Mouse (Mus musculus) thymus, adult 2 months (tissue): ENCODE measurements around the gene Psat1. TPM values are rescaled to one million over a fixed set of nuclear protein-coding genes. Genes with fewer than 3 reads are reported as not detected.

Experiments
- DNase-seq: peaks from one replicate; pipeline ENCODE4 v3.0.0; 2021
- H3K27ac ChIP-seq: fragments of 200-500 bp; 2 replicates; pipeline ENCODE4 v1.5.1; 2012; ENCODE audit warnings: low read length, control low read depth; ENCODE audit not compliant: control insufficient read depth, insufficient read depth
- H3K27me3 ChIP-seq: fragments of 200-500 bp; 2 replicates; pipeline ENCODE4 v1.6.1; 2012; ENCODE audit warnings: mild to moderate bottlenecking, low read length, moderate library complexity, mixed read lengths; ENCODE audit not compliant: control insufficient read depth, insufficient read depth
- H3K36me3 ChIP-seq: fragments of 200-500 bp; 2 replicates; pipeline ENCODE4 v1.6.1; 2012; ENCODE audit warnings: mild to moderate bottlenecking, low read length, moderate library complexity; ENCODE audit not compliant: control insufficient read depth, insufficient read depth
- H3K4me1 ChIP-seq: fragments of 200-500 bp; replicated peaks from 2 replicates; pipeline ENCODE4 v1.6.1; 2012; ENCODE audit warnings: low read length; ENCODE audit not compliant: control insufficient read depth, insufficient read depth
- H3K4me3 ChIP-seq: fragments of 200-500 bp; 2 replicates; pipeline ENCODE4 v1.5.1; 2012; ENCODE audit warnings: mild to moderate bottlenecking, low read length, control low read depth, moderate library complexity; ENCODE audit not compliant: control insufficient read depth, insufficient read depth
- CTCF ChIP-seq: fragments of 200-500 bp; IDR thresholded peaks from 2 replicates; pipeline ENCODE4 v1.5.1; 2012; ENCODE audit warnings: mild to moderate bottlenecking, control low read depth, low read length, moderate library complexity, borderline replicate concordance; ENCODE audit not compliant: control insufficient read depth, poor library complexity, insufficient read depth; ENCODE audit errors: extremely low read depth
- POLR2A ChIP-seq: fragments of 200-500 bp; IDR thresholded peaks from 2 replicates; pipeline ENCODE4 v1.6.1; 2012; ENCODE audit warnings: mild to moderate bottlenecking, low read length, control low read depth, moderate library complexity; ENCODE audit not compliant: control insufficient read depth, poor library complexity, insufficient read depth; ENCODE audit errors: extremely low read depth
- WGBS: fragments of 180-500 bp; shearing (Covaris S2); methylation state at CpG from one replicate; pipeline ENCODE4 v1.1.7; 2018; 5-methylcytosine and 5-hydroxymethylcytosine counted together
- polyA plus RNA-seq: library from polyadenylated mRNA; depleted of rRNA; stranded (reverse); fragments of >200 nt; gene quantifications from 2 replicates; pipeline ENCODE4 v1.2.3, GENCODE M21; 2012

The Psat1 gene
- polyA plus RNA-seq, 1 experiment, result 33.2 TPM

GRCm38 (mm10) chr19:15892146-15892545 is 55.0 kb downstream of the Psat1 start:
- H3K4me1 ChIP-seq, result no peaks in the 10 kb centered on the region
- DNase-seq, result no peak
- 98% methylated on average over 4 of the region's 4 CpGs for WGBS
- no peaks in the 10 kb centered on the region for H3K36me3 ChIP-seq
- H3K27ac ChIP-seq, result no peak overlapping the region
- H3K4me3 ChIP-seq, result no peak overlapping the region
- no peaks in the 10 kb centered on the region for H3K27me3 ChIP-seq
- TF ChIP-seq POLR2A (no peak), CTCF (no peak)

DNA sequence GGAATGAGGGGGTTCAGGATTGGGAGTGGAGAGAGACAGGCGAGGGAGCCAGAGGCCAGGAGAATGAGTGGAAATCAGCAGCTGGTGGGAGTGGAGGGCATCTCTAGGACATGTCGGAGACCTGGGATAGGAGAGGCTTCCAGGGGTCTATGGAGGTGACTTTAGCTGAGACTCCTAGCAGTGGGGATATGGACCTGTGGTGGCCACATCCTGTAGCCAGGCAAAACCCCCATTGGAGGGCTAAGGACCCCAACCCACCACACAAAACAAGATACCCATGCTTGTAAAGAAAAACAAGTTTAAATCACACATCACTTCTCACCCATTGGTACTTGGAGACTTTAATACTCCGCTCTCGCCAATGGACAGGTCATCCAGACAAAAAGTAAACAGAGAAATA is 58.7 kb downstream of the Psat1 start:
- Histone ChIP-seq H3K4me1 (no peaks in the 10 kb centered on the region), H3K27me3 (no peaks in the 10 kb centered on the region), H3K27ac (no peak overlapping the region), H3K36me3 (no peaks in the 10 kb centered on the region), H3K4me3 (no peak overlapping the region)
- TF ChIP-seq CTCF (no peak), POLR2A (no peak)
- DNase-seq, result no peak
- 94% methylated on average over 4 of the region's 4 CpGs for WGBS

DNA sequence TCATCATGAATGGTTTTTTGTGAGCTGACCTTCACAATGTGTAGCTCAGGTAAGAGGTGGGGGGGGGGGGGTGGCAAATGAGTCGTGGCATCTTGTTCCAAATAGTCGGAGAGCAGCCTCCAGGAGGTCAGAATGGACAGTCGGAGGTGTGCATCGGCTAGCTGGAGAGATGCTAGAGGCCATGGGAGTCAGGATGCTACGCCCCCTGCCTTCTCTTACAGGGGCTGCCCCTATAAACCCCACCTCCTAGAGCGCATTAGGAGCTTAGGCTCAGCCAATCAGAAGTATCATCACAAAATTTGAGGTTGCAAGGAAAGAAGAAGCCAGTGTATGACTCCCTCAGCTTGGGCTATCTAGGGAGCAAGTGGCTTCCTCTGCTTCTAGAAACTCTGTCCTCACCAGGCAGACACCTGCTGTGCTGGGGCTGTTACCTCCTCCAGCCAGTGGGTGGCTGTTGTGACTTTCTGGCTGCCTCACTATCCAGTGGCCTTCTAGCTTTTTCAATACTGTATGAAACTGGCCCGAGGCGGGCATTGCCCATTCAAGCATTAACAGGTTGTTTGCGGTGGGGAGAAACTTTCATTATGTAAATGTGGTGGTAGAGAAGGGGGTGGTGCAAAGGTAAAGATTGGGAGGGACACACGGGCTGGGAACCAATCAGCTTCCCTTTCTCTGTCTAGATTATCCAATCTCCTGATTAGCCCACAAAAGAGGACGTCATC is 64.3 kb downstream of the Psat1 start:
- DNase-seq, result peak; percentile 4
- TF ChIP-seq CTCF, result no peak
- no peak for TF ChIP-seq POLR2A
- Histone ChIP-seq H3K27ac (no peak overlapping the region), H3K4me3 (peak overlapping the region; percentile 20), H3K36me3 (no peaks in the 10 kb centered on the region), H3K4me1 (no peaks in the 10 kb centered on the region), H3K27me3 (no peaks in the 10 kb centered on the region)
- 73% methylated on average over 11 of the region's 11 CpGs for WGBS

- Histone ChIP-seq H3K4me3 (no peak overlapping the region), H3K27me3 (no peaks in the 10 kb centered on the region), H3K27ac (no peak overlapping the region), H3K4me1 (no peaks in the 10 kb centered on the region), H3K36me3 (no peaks in the 10 kb centered on the region)
- TF ChIP-seq POLR2A, result no peak
- no peak for TF ChIP-seq CTCF
- 91% methylated on average over 8 of the region's 8 CpGs for WGBS
- DNase-seq, result no peak
These were observed 66.4 kb downstream of the Psat1 start for GRCm38 (mm10) chr19:15880731-15881130.

DNA sequence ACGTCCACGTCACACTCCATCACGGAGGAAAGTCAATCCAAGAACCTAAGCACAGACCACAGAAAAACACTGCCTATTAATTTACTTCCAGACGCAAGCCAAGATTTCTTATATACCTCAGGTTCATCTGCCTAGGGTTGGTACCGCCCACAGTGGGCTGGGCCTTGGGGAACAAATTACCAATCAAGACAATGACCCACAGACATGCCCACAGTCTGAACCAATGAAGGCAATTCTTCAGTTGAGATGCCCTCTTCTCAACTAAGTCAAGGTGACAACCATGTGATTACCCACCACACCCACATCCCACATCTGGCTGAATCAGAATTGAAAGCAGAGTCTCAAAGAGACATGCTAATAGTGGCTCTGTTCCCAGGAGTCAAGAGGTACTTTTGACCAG is 67.9 kb downstream of the Psat1 start:
- 95% methylated on average over 5 of the region's 5 CpGs for WGBS
- H3K27ac ChIP-seq, result no peak overlapping the region

DNA sequence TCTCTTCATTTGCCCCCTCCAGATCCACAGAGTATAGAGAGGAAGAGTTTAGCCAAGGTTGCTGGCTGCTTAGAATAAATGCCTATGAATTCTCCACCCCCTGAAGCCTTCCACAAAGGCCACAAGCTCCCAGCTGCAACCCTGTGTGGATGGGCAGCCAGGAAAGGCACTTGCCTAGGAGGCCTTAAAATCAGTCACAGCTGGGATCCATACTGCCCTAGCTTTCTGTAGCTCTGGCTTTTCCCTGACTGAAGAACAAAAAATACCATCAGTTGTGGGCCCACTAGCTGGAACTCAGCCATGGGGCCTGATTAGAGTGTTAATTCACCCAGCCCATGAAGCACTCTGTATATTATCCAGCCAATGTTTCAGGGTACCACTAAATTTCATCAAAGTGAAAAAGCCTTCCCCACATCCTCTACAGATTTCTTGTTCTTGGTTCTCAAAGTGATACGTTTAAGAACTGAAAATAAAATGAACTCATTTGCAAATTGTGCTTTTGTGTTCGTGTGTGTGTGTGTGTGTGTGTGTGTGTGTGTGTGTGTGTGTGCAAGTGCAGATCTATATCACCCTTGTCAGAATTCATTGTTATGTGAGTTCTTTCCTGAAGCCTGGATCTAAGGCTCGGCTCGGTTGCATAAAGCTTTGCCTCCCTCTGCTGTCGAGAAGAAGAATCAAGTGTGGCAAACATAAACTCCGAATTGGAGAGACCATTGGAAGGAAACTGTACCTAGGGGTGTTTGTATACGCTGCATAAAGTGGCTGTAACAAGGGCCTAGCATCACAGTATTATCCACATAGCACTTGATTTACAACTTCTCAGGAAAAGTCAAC is 78.1 kb downstream of the Psat1 start:
- no peaks in the 10 kb centered on the region for H3K36me3 ChIP-seq
- no peak overlapping the region for H3K27ac ChIP-seq
- TF ChIP-seq CTCF, result no peak
- TF ChIP-seq POLR2A, result no peak
- no peak overlapping the region for H3K4me3 ChIP-seq
- WGBS, result 23% methylated on average over 7 of the region's 7 CpGs
- no peaks in the 10 kb centered on the region for H3K27me3 ChIP-seq
- no peaks in the 10 kb centered on the region for H3K4me1 ChIP-seq
- no peak for DNase-seq

More for the DNA sequence above, 67.9 kb downstream of the Psat1 start:
- Histone ChIP-seq H3K4me3 (no peak overlapping the region), H3K36me3 (no peaks in the 10 kb centered on the region), H3K4me1 (no peaks in the 10 kb centered on the region), H3K27me3 (no peaks in the 10 kb centered on the region)
- no peak for TF ChIP-seq POLR2A
- no peak for TF ChIP-seq CTCF
- no peak for DNase-seq

DNA sequence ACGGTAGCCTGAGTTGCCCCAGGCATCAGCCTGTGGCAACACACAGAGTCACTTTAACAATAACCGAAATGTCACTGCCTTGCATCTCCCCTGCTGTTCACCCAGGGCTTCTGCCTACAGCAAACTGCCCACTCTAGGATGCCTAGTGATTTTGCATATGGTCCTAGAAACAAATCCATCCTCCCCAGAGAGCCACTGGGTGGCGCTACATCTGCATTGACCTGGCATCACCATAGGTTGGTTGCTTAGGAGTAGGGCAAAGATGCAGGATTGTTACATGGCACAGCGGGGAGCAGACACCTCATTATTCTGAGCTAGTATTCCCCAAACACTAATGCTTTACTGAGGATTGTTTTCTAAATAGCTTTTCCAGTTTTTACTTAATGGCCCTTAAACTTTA is 80.3 kb downstream of the Psat1 start:
- Histone ChIP-seq H3K4me3 (no peak overlapping the region), H3K36me3 (no peaks in the 10 kb centered on the region), H3K4me1 (no peaks in the 10 kb centered on the region), H3K27me3 (no peaks in the 10 kb centered on the region), H3K27ac (no peak overlapping the region)
- 91% methylated on average over 4 of the region's 4 CpGs for WGBS
- DNase-seq, result peak; percentile 19
- no peak for TF ChIP-seq POLR2A
- TF ChIP-seq CTCF, result no peak
